Mouse (Mus musculus): ENCODE results near the gene Gemin5.

DNA sequence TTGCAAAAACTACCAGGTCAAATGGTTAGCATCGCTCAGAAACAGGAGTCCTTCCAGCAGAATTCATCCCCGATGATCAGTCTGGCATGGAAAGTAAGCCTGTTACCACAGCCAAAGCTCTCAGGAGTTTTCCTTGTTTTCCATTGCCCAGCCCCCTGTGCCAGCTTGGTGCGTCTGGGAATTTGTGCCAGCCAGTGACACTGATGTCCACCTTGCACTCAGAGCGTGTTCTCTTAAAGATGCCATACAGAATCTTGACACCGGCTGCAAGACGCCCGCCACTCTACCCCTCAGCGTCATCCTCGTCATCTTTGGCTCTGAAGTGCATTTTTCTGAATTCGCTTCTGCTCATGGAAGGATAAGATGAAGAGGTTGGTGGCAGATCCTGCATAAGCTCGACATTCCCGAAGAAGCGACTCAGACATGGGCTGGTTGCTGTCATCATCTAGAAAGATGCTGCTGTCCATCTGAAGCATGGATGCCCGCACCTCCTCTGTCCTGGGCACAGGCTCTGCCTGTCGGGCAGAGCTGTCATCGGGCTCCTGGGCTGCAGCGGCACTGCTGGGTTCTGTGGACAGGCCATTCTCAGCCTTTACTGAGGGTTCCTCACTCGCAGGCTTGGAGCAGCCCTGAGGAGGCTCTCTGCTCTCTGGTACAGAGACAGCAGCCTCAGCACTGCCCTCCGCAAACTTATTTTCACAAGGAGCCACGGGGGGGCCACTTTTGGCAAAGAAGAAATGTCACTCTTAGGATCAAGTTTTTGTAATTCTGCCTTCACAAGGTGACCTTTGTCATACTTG lies 71.3 kb downstream of the Gemin5 start:
- no peak for TF ChIP-seq CTCF (IDR thresholded peaks at IDR 0.05; ENCODE audit: low read depth)
- no peak for TF ChIP-seq EP300 (IDR thresholded peaks at IDR 0.05; ENCODE audit: low read depth)
